Mouse (Mus musculus): ENCODE results near the gene Itk.
"Not testable (repeated sequence)": the region's sequence is repeated elsewhere in the genome, so short reads cannot be mapped to it uniquely, and the experiment has no call there.

Gene Itk

GRCm38 (mm10) chr11:46389336-46390117 is at the start of gene Itk:
Gene Itk (minus strand): TSS chr11:46389515.
- DNase-seq (ENCODE audit: low spot score in 2 of 2) = peak; percentile 79 to 88

- DNase-seq (ENCODE audit: low spot score in 2 of 2) = peak; percentile 32 to 51
Observed at GRCm38 (mm10) chr11:46437459-46438000, 48.2 kb upstream of the Itk start.

DNA sequence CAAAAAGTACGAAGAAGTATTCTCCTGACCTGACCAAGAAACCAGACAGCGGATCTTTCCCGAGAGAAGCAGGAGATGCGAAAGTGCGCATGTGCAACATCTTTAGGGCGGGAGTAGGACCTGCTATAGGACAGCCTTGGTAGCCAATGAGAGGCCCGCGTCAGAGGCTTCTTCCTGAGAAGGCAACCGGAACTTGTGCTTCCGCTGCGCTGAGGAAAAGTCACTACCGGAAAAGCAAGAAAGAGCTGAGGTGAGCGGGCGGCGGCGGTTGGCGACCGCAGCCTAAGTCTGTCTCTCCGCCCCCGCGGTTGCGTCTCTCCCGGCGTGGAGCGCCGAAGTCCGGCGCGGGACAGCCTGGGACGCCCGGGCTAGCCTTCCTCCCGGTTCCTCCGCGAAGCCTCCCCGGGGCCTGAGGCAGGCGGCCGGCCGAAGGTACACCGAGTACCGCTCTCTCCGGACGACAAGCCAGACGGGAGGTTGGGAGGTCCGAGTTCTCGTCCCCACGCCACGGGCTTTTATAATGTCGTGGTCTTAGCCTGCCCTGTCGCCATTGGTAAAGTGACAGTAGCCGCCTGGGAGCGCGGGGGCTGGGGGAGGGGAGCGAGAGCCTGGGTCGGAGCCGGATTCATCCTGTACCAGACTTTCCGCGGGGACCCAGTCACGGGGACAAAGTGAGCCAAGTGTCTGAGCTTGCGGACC is 47.6 kb upstream of the Itk start, which contains the start of gene Med7:
Med7 (plus strand) TSS at position 166 of the 699 bp plus-strand sequence.
- peak; percentile 91 to 93 for DNase-seq (ENCODE audit: low spot score in 2 of 2)

DNA sequence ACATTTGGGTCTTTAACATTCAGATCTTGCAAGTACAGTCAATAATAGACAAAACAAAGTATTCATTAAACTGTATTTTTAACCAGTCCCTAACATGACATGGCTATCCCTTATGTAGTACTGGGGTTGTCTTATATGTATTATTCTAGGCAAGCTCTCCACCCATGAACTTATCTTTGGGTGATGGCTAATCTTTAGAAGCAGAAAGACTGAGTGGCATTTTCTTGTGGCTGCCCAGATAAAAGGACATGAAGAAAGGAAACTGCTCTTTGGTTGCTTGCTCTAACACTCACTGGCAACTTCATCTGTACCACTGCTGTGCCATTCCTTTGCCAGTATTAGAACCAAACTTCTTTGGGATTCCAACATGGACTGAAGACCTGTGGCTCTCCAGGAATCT is 46.0 kb upstream of the Itk start:
- DNase-seq (ENCODE audit: low spot score in 2 of 2) = no peak

DNA sequence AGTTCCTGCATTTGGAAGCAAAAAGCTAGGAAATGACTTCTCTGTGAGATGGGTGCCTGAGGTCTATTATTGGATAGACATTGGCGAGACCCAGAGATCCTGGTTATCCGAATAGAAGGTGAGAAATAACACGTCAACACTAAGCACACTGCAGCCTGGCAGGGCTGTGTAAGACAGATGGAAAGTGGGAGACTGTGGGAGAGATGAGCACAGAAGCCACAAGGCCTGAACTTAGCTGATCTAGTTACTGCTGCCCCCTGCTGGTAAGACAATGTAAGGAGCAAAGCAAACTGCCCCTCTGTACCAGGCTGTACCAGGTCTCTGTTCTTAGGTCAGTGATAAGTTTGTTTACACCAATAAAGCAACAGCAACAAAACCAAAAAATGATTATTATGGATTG is 41.8 kb upstream of the Itk start:
- DNase-seq (ENCODE audit: low spot score in 2 of 2) = peak; percentile 75 to 85

GRCm38 (mm10) chr11:46430123-46430522 is 40.8 kb upstream of the Itk start:
- no peak for DNase-seq (ENCODE audit: low spot score in 2 of 2)

GRCm38 (mm10) chr11:46428131-46428530 is 38.8 kb upstream of the Itk start:
- not testable (repeated sequence) for DNase-seq (ENCODE audit: low spot score in 2 of 2)

DNA sequence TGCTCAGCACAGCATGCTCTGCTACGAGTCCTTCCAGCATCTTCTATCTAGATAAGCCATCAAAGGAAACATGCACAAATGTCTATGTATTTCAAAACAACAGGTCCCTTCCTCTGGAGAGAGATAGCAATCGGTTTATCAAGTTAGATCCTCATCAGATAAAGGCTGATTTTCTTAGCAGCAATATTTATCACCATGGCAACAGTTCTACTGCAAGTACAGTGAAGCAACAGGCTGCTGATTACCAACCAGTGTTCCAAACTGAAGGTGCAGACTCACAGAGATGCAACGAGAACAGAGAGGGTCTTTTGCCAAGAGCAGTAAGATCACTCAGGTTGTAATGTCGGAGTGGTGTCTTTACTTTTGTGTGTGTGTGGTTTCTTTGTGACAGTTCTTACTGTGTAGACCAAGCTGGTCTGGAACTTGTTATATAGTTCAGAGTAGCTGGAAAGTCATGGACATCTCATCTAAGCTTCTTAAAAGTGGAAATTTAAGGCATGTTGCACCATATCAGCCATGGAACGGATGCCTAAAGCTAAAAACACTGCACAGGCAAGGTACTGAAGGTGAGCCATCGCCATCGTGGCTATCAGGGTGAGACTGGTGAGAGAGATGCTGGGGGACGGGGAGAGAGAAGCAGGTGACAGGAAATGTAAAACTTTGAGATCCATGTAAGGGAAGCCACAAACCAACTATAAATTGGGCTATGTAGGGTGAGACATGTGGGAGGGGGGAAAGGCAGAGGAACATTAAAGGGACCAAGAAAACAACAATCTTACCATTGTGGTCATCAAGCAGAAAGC is 32.0 kb upstream of the Itk start:
- DNase-seq (ENCODE audit: low spot score in 2 of 2) = no peak

GRCm38 (mm10) chr11:46418860-46419259 is 29.5 kb upstream of the Itk start:
- DNase-seq (ENCODE audit: low spot score in 2 of 2) = no peak

GRCm38 (mm10) chr11:46418438-46418837 is 29.1 kb upstream of the Itk start:
- no peak for DNase-seq (ENCODE audit: low spot score in 2 of 2)

DNA sequence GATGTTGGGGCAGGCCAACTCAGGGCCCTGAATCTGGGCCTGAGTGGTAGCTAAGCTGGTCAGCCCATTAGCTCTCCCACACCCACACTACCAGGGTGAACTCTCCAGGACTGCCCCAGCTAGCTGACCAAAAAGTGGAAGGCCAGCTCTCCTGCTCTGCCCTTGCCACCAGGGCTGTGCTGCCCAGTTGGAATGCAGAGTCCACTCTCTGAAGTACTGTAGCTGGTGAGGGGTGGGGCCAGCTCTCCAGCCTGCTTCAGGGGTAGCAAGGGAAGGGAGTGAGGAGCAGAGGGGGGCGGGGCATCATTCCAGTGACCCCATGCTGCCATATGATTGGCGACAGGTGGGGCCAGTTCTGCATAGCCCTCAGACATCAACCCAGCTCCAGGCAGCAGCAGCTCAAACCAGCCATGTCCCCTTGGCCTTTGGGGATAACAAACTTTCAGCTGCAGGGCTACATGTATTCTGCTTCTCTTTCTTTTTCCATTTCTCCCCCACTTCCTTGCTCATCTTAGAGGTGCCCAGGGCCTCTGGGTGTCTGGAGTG is 20.8 kb upstream of the Itk start:
- DNase-seq (ENCODE audit: low spot score in 2 of 2) = no peak

DNA sequence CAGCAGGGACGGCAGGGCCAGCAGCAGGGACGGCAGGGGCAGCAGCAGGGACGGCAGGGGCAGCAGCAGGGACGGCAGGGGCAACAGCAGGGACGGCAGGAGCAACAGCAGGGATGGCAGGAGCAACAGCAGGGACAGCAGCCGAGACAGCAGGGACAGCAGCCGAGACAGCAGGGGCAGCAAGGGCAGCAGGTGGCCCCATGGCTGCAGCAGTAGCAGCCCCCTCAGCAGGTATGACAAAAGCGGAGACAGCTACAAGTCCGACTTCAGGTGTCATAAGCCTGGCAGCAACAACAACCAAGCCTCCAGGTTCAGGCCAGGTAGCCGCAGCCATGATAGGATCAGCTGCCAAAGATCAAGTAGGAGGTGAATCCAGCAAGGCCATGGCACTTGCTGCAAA is 17.4 kb upstream of the Itk start:
- no peak for DNase-seq (ENCODE audit: low spot score in 2 of 2)

DNA sequence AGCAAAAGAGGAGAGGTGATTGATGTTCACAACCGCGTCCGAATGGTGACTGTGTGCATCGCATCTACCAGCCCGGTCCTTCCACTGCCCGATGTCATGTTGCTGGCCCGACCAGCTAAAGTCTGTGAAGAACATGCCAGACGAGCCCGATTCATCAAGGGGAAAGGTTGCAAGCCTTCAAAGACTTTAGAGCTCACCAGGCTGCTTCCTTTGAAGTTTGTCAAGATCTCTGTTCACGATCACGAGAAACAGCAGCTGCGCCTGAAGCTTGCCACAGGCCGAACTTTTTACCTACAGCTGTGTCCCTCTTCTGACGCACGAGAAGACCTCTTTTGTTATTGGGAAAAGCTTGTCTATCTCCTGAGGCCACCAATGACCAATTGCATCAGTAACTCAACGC is 15.7 kb upstream of the Itk start:
- DNase-seq (ENCODE audit: low spot score in 2 of 2) = no peak

DNA sequence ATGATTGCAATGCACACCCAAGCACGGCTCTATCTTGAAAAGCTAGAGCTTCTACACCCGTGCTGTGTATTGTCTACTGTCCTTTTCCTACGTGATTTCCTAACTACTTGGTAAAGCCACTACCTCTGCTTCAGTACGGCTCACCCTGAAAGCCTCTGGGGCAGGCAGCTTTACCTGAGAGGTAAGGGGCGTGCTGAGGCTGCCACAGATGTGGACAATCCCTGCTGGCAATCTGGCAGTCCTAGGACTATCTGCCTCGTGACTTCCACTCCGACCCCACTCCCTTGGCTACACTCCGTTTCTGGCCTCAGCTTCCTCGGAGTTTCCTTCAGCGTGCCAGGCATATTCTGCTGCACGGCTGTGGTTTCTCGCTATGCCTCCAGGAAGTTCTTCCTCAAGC is 12.2 kb upstream of the Itk start:
- DNase-seq (ENCODE audit: low spot score in 2 of 2) = no peak

GRCm38 (mm10) chr11:46398933-46399383 is 9.6 kb upstream of the Itk start:
- DNase-seq (ENCODE audit: low spot score in 2 of 2) = peak; percentile 67 to 82

- no peak for DNase-seq (ENCODE audit: low spot score in 2 of 2)
Observed at GRCm38 (mm10) chr11:46398473-46398872, 9.2 kb upstream of the Itk start.

DNA sequence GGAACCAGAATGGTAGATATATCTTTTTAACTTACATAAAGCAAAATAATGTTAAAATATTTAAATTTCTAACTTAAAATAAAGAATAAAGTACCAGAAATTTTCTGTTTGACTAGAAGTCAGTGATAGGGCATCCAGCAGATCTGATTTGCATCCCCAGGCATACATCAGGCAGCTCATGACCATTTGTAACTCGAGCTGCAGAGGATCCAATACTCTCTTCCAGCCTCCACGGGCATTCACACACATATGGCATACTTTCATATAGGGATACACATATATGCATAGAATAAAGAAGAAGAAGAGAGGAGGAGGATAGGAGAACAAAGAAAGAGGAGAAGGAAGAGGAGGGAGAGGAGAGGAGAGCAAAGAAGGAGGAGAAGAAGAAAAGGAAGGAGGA is 8.6 kb upstream of the Itk start:
- DNase-seq (ENCODE audit: low spot score in 2 of 2) = no peak

- no peak for DNase-seq (ENCODE audit: low spot score in 2 of 2)
Observed at GRCm38 (mm10) chr11:46396860-46397179, 7.5 kb upstream of the Itk start.

- DNase-seq (ENCODE audit: low spot score in 2 of 2) = peak; percentile 35 to 43
Observed at GRCm38 (mm10) chr11:46396167-46396859, 7.0 kb upstream of the Itk start, which contains the start of gene Fam71b. Gene Fam71b (plus strand): TSS chr11:46396559.

DNA sequence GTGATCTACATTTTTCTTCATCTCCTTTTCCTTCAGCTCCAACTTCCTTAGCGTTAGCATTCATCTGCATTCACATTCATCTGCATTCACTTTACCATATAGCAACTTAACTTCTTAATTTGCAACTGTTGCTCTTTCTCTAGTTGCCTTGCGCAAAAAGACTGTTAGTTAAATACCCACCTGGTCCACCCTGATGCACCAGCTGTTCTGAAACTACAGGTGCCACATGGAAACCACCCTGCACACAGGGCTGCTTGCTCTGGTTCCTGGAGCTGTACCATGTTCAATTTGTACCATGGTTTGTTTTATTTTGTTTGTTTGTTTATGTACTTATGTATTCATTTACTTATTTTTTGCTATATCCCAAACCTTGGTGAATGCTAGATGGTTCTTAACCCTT is 6.4 kb upstream of the Itk start:
- no peak for DNase-seq (ENCODE audit: low spot score in 2 of 2)

GRCm38 (mm10) chr11:46395088-46395487 is 5.8 kb upstream of the Itk start:
- DNase-seq (ENCODE audit: low spot score in 2 of 2) = no peak
